Mouse (Mus musculus) spleen, adult 2 months (tissue): Measurements from ENCODE around the gene Ngp. TPM values are rescaled to one million over a fixed set of nuclear protein-coding genes. Genes with fewer than 3 reads are reported as not detected.

Source experiments
- DNase-seq, 2 experiments: peaks; one replicate each; pipeline versions ENCODE4 v3.0.0 to v3.0.0-alpha.2; 2012 to 2021; ENCODE audit warnings: low spot score in 2 of 2, low read depth in 1 of 2
- H3K27ac ChIP-seq: fragments of 200-500 bp; 2 replicates; pipeline ENCODE4 v1.5.1; 2012; ENCODE audit warnings: low read length, inconsistent platforms; ENCODE audit not compliant: insufficient read depth
- H3K27me3 ChIP-seq: fragments of 200-500 bp; 2 replicates; pipeline ENCODE4 v1.6.1; 2012; ENCODE audit warnings: mild to moderate bottlenecking, moderate library complexity, low read length, inconsistent platforms; ENCODE audit not compliant: control insufficient read depth, insufficient read depth
- H3K36me3 ChIP-seq: fragments of 200-500 bp; 2 replicates; pipeline ENCODE4 v1.6.1; 2012; ENCODE audit warnings: mild to moderate bottlenecking, low read length, inconsistent platforms; ENCODE audit not compliant: control insufficient read depth, insufficient read depth
- H3K4me1 ChIP-seq: fragments of 200-500 bp; 2 replicates; pipeline ENCODE4 v1.6.1; 2011; ENCODE audit warnings: inconsistent platforms; ENCODE audit not compliant: control insufficient read depth, insufficient read depth, insufficient read length
- H3K4me3 ChIP-seq: fragments of 200-500 bp; 2 replicates; pipeline ENCODE4 v1.5.1; 2011; ENCODE audit warnings: mild to moderate bottlenecking, inconsistent platforms; ENCODE audit not compliant: insufficient read depth, insufficient read length; ENCODE audit errors: extremely low read depth
- CTCF ChIP-seq: fragments of 200-500 bp; IDR thresholded peaks from 2 replicates; pipeline ENCODE4 v1.5.1; 2011; ENCODE audit warnings: mild to moderate bottlenecking, inconsistent platforms; ENCODE audit not compliant: insufficient read depth, insufficient read length, insufficient replicate concordance; ENCODE audit errors: extremely low read depth
- POLR2A ChIP-seq: fragments of 200-500 bp; IDR thresholded peaks from 2 replicates; pipeline ENCODE4 v1.6.1; 2011; ENCODE audit warnings: low read depth, low read length, inconsistent platforms
- WGBS: fragments of 180-500 bp; shearing (Covaris S2); methylation state at CpG from one replicate; pipeline ENCODE4 v1.1.7; 2018; 5-methylcytosine and 5-hydroxymethylcytosine counted together
- polyA plus RNA-seq: library from polyadenylated mRNA; depleted of rRNA; stranded (reverse); fragments of >200 nt; gene quantifications from 2 replicates; pipeline ENCODE4 v1.2.3, GENCODE M21; 2012

Gene Ngp
- polyA plus RNA-seq, 1 experiment, result 71.8 TPM

DNA sequence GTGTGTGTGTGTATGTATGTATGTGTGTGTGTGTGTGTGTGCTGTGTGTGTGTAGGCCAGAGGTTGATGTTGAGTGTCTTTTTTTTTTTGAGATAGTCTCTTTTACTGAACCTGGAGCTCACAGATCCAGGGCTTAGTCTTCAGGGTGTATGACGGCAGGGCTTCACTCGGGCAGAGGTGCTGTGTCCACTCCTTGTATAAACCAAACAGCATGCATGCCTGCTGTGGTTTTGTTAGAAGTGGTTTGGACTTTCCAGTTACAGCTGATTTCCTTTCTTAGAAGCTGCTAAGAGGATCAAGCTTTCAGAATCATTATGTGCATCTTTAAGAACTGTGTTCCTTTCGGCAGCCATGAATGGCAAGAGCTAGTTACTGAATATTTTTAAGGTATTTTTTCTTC lies 38.4 kb downstream of the Ngp start:
- no peak for DNase-seq
- Histone ChIP-seq H3K36me3 (no peaks in the 10 kb centered on the region), H3K27ac (peak overlapping the region; percentile 86), H3K27me3 (no peaks in the 10 kb centered on the region), H3K4me3 (no peak overlapping the region), H3K4me1 (peaks cover 34% of the 10 kb centered on the region; the same call in 1 of the 2 replicates)
- 32% methylated on average over 3 of the region's 3 CpGs for WGBS
- TF ChIP-seq CTCF, result no peak
- no peak for TF ChIP-seq POLR2A

DNA sequence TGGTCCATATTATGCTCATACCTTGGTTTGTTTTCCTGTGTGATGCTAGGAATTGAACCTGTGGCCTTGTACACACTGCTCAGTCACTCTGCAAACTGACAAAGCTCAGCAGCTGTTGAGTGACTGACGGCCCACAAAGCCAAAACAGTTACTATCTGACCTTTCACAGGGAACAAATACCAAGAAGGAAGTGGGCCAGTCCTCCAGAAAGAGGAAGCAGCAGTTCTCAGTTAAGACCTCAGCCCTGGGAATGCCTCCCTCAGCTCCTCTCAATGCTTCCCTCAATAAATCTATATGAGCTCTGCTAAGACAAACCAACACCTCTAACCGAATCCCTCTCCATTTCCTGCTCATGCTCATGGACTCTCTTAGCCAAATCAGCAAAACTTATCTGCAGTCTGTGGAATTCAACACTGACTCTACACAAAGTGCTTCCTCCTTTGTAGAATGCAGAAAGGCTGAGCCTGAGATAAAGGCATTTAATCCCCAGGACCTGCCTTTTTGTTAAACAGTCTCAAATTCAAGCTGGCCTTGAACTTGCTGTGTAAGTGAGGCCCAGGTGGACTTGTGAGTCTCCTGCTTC lies 39.7 kb downstream of the Ngp start:
- peak in 1 of 2 experiments; percentile 42 for DNase-seq
- no peak overlapping the region for H3K4me3 ChIP-seq
- H3K4me1 ChIP-seq, result peaks cover 32% of the 10 kb centered on the region; the same call in 1 of the 2 replicates
- WGBS, result 3% methylated on average over 2 of the region's 2 CpGs
- no peaks in the 10 kb centered on the region for H3K27me3 ChIP-seq
- no peak for TF ChIP-seq CTCF
- no peak for TF ChIP-seq POLR2A
- no peaks in the 10 kb centered on the region for H3K36me3 ChIP-seq
- H3K27ac ChIP-seq, result peak overlapping the region; percentile 86

DNA sequence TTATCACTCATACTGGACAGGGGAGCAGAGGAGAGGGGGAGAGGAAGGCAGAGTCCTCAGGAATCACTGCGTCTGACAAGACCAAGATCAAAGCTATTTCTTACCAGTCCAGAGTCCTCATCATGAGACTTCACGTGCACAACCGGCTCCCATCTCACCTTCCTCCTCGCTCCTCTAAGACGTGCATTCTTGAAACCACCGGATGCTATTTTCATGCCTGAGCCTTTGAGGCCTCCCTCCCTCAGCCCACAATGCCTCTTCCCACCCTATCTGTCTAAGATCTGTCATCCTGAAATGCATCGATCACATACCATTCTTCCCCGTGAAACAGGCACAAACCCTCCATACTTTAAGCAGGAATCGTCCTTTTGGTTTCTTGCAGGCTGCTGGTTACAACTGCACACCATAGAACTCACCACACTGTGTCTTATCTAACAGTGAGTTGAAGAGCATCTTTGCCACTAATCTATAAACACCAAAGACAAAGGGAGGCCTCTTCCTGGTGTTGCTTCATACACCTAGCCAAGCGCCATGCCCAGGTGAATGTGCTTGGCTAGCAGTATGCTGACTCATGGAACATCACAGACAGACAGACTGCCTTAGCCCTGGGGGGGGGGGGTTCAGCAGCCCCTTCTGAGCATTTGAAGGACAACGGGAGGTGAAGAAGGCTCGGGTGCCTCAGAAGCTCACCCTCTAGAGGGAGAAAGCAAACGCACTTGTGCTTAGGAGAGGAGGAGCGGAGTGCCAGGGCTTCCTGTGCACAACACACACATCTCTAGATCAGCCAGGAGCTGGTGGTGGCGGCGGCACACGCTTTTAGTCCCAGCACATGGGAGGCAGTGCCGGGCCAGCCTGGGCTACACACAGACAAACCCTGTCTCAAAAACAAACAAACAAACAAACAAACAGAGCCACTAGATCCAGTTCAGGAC lies 41.6 kb downstream of the Ngp start:
- Histone ChIP-seq H3K4me3 (no peak overlapping the region), H3K27ac (peak overlapping the region; percentile 73)
- no peak for TF ChIP-seq POLR2A
- TF ChIP-seq CTCF, result no peak

DNA sequence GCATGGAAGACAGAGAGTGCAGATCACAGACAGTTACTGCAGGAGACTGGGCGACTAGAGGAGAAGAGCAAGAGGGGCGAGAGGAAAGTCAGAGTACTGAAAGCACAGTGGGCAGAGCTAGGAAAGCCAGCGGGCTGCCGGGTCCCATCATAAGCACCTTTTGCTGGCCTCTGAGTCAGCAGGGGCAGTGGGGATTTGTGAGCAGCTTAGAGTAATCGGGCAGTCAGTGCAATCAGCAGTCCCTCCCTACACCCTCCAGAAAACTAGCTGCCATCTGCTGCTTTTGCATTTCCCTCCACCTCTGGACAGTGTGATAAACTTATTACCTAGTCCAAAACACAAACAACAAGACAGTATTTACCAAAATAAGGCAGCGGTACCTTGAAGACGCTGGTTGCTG lies 42.8 kb downstream of the Ngp start:
- Histone ChIP-seq H3K4me1 (peaks cover 26% of the 10 kb centered on the region; the same call in 1 of the 2 replicates), H3K36me3 (no peaks in the 10 kb centered on the region)

More for the DNA sequence above, 41.6 kb downstream of the Ngp start:
- Histone ChIP-seq H3K27me3 (no peaks in the 10 kb centered on the region), H3K36me3 (no peaks in the 10 kb centered on the region), H3K4me1 (peaks cover 28% of the 10 kb centered on the region; the same call in 1 of the 2 replicates)
- DNase-seq, result no peak
- WGBS, result 43% methylated on average over 18 of the region's 18 CpGs

DNA sequence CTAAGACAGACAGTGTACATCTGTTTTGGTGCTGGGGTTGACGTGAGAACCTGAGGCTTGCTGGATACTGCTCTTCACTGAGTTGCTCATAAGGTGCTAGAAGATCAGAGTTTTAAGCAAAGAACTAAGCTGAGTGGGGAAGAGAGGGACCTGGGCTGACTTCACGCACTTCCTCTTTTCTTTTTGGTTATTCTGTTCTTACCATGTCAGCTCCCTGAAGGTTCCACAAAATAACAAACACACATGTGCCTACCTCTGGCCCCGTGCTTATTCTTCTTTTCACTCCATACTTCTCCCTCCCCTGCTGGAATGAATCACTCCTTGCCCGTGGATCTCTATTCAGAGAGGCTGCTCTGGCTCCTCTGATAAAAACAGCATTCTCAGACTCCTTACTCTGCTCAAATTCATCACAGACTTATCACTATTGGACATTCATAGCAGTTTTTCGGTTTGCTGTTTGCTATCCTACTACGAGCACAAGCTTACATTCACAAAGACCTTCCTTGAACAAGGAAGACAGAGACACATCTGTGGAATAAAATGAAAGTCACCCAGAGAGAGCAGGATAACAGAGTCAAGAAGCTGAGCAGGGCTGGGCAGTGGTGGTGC lies 44.5 kb downstream of the Ngp start:
- Histone ChIP-seq H3K4me1 (peaks cover 10% of the 10 kb centered on the region; the same call in 1 of the 2 replicates), H3K27me3 (no peaks in the 10 kb centered on the region), H3K27ac (peak overlapping the region; percentile 72), H3K36me3 (no peaks in the 10 kb centered on the region), H3K4me3 (no peak overlapping the region)
- 30% methylated on average over 6 of the region's 6 CpGs for WGBS
- no peak for DNase-seq
- TF ChIP-seq POLR2A (no peak), CTCF (no peak)

More for the DNA sequence above, 42.8 kb downstream of the Ngp start:
- 80% methylated on average over 7 of the region's 7 CpGs for WGBS
- TF ChIP-seq CTCF (no peak), POLR2A (no peak)
- DNase-seq, result no peak
- no peak overlapping the region for H3K4me3 ChIP-seq
- no peaks in the 10 kb centered on the region for H3K27me3 ChIP-seq
- H3K27ac ChIP-seq, result peak overlapping the region; percentile 25; the same call in 1 of the 2 replicates

DNA sequence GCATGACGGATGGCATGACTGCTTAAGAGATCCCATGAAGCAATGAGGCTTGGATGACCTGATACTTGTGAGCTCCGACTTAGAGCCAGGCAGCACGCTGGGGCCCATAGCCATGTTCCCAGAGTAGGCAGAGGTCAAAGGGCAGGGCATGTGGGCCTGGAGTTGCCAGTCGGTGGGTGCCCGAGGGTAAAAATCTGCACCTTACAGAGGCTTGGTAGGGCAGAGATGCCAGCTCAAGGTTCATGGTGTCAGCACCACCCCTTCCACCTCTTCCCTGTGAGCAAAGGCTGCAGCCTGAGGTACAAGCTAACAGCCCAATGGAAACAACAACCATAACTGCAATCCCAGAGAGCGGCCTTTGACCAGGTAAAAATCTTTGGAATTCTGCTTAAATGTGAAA lies 45.8 kb downstream of the Ngp start:
- no peak for DNase-seq
- Histone ChIP-seq H3K4me3 (no peak overlapping the region), H3K36me3 (no peaks in the 10 kb centered on the region; the same call in 1 of the 2 replicates), H3K4me1 (peaks cover 3% of the 10 kb centered on the region; the same call in 1 of the 2 replicates), H3K27ac (no peak overlapping the region), H3K27me3 (no peaks in the 10 kb centered on the region)
- WGBS, result 92% methylated on average over 6 of the region's 6 CpGs
- no peak for TF ChIP-seq CTCF
- no peak for TF ChIP-seq POLR2A
